Comparison of ENCODE assay signal across 9 mouse cellular contexts in genomic region chr8:70757523-70758307, GRCm38 (mm10). TPM values are rescaled to one million over a fixed set of nuclear protein-coding genes. Genes with fewer than 3 reads are reported as not detected.
DNase-seq lines count a peak whose midpoint lies in the region; ATAC-seq lines count a peak whose summit lies in the region.
"Had no signal": no experiment of that assay in that cellular context is flagged by ENCODE, and none has a peak within 500 bp of the region (broad histone marks: within the 10 kb centered on the region; RNA-seq: fewer than 3 reads in every experiment).

No protein-coding gene starts in this region.

- no peaks in the 10 kb centered on the region for H3K27me3 ChIP-seq in forebrain, embryonic 16.5 days (replicated peaks; ENCODE audit: control insufficient read depth, insufficient read depth, low read length)
- no peaks in the 10 kb centered on the region; the same call in 1 of the 2 replicates for H3K27me3 ChIP-seq in neural tube, embryonic 14.5 days (ENCODE audit: control insufficient read depth, insufficient read depth, low read length)

- ATAC-seq in forebrain, embryonic 16.5 days: no peak
- no peak for ATAC-seq in neural tube, embryonic 14.5 days (ENCODE audit: low read depth)
- ATAC-seq in megakaryocyte progenitor cell, adult 5-6 weeks (replicated peaks; ENCODE audit: poor library complexity): no peak

- H3K36me3 ChIP-seq in forebrain, embryonic 16.5 days (ENCODE audit: control insufficient read depth, insufficient read depth): peaks cover 7% of the 10 kb centered on the region; the same call in 1 of the 2 replicates
- peaks cover 19% of the 10 kb centered on the region; the same call in 1 of the 2 replicates for H3K36me3 ChIP-seq in neural tube, embryonic 14.5 days (ENCODE audit: control insufficient read depth, insufficient read depth, low read length)

- no peak overlapping the region for H3K4me2 ChIP-seq in forebrain, embryonic 16.5 days (ENCODE audit: low read length)
- no peak overlapping the region for H3K4me2 ChIP-seq in neural tube, embryonic 14.5 days (ENCODE audit: low read depth, low read length)

- peak overlapping the region; percentile 69 for H3K27ac ChIP-seq in forebrain, embryonic 16.5 days (ENCODE audit: low read length)
- H3K27ac ChIP-seq in neural tube, embryonic 14.5 days (ENCODE audit: low read depth, low read length): 0 out of 2 replicates have a peak overlapping the region, but pooled peaks have one; percentile 22

- WGBS in forebrain, embryonic 16.5 days: 54% methylated on average over 22 of the region's 22 CpGs
- 61% methylated on average over 22 of the region's 22 CpGs for WGBS in neural tube, embryonic 14.5 days

- H3K4me1 ChIP-seq in forebrain, embryonic 16.5 days (replicated peaks; ENCODE audit: control insufficient read depth, insufficient read depth, low read length): peaks cover 52% of the 10 kb centered on the region
- peaks cover 26% of the 10 kb centered on the region for H3K4me1 ChIP-seq in neural tube, embryonic 14.5 days (ENCODE audit: control insufficient read depth, insufficient read depth, low read length)

- 0 out of 2 replicates have a peak overlapping the region, but pooled peaks have one; percentile 19 for H3K9ac ChIP-seq in forebrain, embryonic 16.5 days (replicated peaks; ENCODE audit: low read depth, low read length)
- H3K9ac ChIP-seq in neural tube, embryonic 14.5 days (replicated peaks; ENCODE audit: low read depth, low read length): no peak overlapping the region

- no peak overlapping the region for H3K4me3 ChIP-seq in forebrain, embryonic 16.5 days (replicated peaks; ENCODE audit: low read length)
- no peak overlapping the region for H3K4me3 ChIP-seq in neural tube, embryonic 14.5 days (ENCODE audit: low read depth, low read length)

- no peaks in the 10 kb centered on the region for H3K9me3 ChIP-seq in forebrain, embryonic 16.5 days (ENCODE audit: control insufficient read depth, low read length)
- H3K9me3 ChIP-seq in neural tube, embryonic 14.5 days (ENCODE audit: control insufficient read depth, low read length): no peaks in the 10 kb centered on the region

- DNase-seq in heart, postnatal 4 days: peak; percentile 52
- no peak for DNase-seq in heart, adult 8-10 months (ENCODE audit: low spot score)
- DNase-seq in spleen, adult 12 weeks (ENCODE audit: low spot score): peak; percentile 5
- no peak for DNase-seq in spleen, postnatal 14 days (ENCODE audit: low spot score in 2 of 2)
- DNase-seq in adipocyte (ENCODE audit: low spot score): peak; percentile 68

RNA-seq across cellular contexts. Expression of gene Mpv17l2, which starts 3.0 kb away (rescaled TPM):
- 10 to 100 TPM; 35.8 to 37.9 TPM for total RNA-seq in heart, postnatal 4 days (2021)
- 10 to 100 TPM; 23.2 to 32.5 (median 27.7) TPM for total RNA-seq in heart, adult 8-10 months (2022)
- polyA plus RNA-seq in forebrain, embryonic 16.5 days (2015; fragmentation: Nextera tagmentation; extraction: Ambion mirVana): 49.3 and 49.8 TPM in 2 replicates
- 36.5 and 41.2 TPM in 2 replicates for polyA plus RNA-seq in neural tube, embryonic 14.5 days (2014; fragmentation: Nextera tagmentation; extraction: Ambion mirVana)
- 37.4 and 41.4 TPM in 2 replicates for total RNA-seq in megakaryocyte progenitor cell, adult 5-6 weeks (2015)
- total RNA-seq in megakaryocyte progenitor cell, adult 5-6 weeks (2017): 10.2 and 10.4 TPM in 2 replicates

RNA-seq across cellular contexts. Expression of gene Rab3a, which starts 3.2 kb away (rescaled TPM):
- 10 to 100 TPM; 27.3 to 28.7 TPM for total RNA-seq in heart, postnatal 4 days (2021)
- total RNA-seq in heart, adult 8-10 months (2022): 10 to 100 TPM; 46.3 to 60.7 (median 50.6) TPM
- 350 and 395 TPM in 2 replicates for polyA plus RNA-seq in forebrain, embryonic 16.5 days (2015; fragmentation: Nextera tagmentation; extraction: Ambion mirVana)
- 570 and 690 TPM in 2 replicates for polyA plus RNA-seq in neural tube, embryonic 14.5 days (2014; fragmentation: Nextera tagmentation; extraction: Ambion mirVana)
- total RNA-seq in megakaryocyte progenitor cell, adult 5-6 weeks (2015): 2.6 and 3.6 TPM in 2 replicates
- total RNA-seq in megakaryocyte progenitor cell, adult 5-6 weeks (2017): 2.1 and 6.6 TPM in 2 replicates

RNA-seq across cellular contexts. Expression of gene Pik3r2, which starts 18.8 kb away (rescaled TPM):
- 10 to 100 TPM; 36.0 to 39.2 TPM for total RNA-seq in heart, postnatal 4 days (2021)
- total RNA-seq in heart, adult 8-10 months (2022): 10 to 100 TPM; 19.3 to 24.1 (median 22.2) TPM
- polyA plus RNA-seq in forebrain, embryonic 16.5 days (2015; fragmentation: Nextera tagmentation; extraction: Ambion mirVana): 145 and 149 TPM in 2 replicates
- 72.2 and 75.6 TPM in 2 replicates for polyA plus RNA-seq in neural tube, embryonic 14.5 days (2014; fragmentation: Nextera tagmentation; extraction: Ambion mirVana)
- total RNA-seq in megakaryocyte progenitor cell, adult 5-6 weeks (2015): 5.7 and 6.0 TPM in 2 replicates
- total RNA-seq in megakaryocyte progenitor cell, adult 5-6 weeks (2017): 18.1 and 18.5 TPM in 2 replicates

RNA-seq across cellular contexts. Expression of gene Pde4c, which starts 34.2 kb away (rescaled TPM):
- total RNA-seq in heart, postnatal 4 days (2021): 1 to 10 TPM in 1 of 2 experiments, under 1 TPM in 1; 0.74 to 1.0 TPM
- 1 to 10 TPM; 1.8 to 3.7 (median 2.4) TPM for total RNA-seq in heart, adult 8-10 months (2022)
- 0.12 and 0.54 TPM in 2 replicates for polyA plus RNA-seq in forebrain, embryonic 16.5 days (2015; fragmentation: Nextera tagmentation; extraction: Ambion mirVana)
- 0.10 and 0.27 TPM in 2 replicates for polyA plus RNA-seq in neural tube, embryonic 14.5 days (2014; fragmentation: Nextera tagmentation; extraction: Ambion mirVana)
- total RNA-seq in megakaryocyte progenitor cell, adult 5-6 weeks (2015): 0.39 TPM in 1 of 2 replicates, not detected in the other
- not detected in 2 replicates for total RNA-seq in megakaryocyte progenitor cell, adult 5-6 weeks (2017)

RNA-seq across cellular contexts. Expression of gene Gm3336, which starts 39.4 kb away (rescaled TPM):
- total RNA-seq in heart, postnatal 4 days (2021): not detected
- total RNA-seq in heart, adult 8-10 months (2022): not detected
- polyA plus RNA-seq in forebrain, embryonic 16.5 days (2015; fragmentation: Nextera tagmentation; extraction: Ambion mirVana): not detected in 2 replicates
- not detected in 2 replicates for polyA plus RNA-seq in neural tube, embryonic 14.5 days (2014; fragmentation: Nextera tagmentation; extraction: Ambion mirVana)
- total RNA-seq in megakaryocyte progenitor cell, adult 5-6 weeks (2015): not detected in 2 replicates
- 0.12 TPM in 1 of 2 replicates, not detected in the other for total RNA-seq in megakaryocyte progenitor cell, adult 5-6 weeks (2017)
- polyA plus RNA-seq: heart, embryonic 16.5 days had no signal

Comparison
In these comparisons a context has a peak if more than half of its experiments do, and no peak if none do; other contexts are left out.
1. DNase-seq: peak in heart, postnatal 4 days (single experiment), spleen, adult 12 weeks (single experiment) and adipocyte (single experiment); none in heart, adult 8-10 months (single experiment) and spleen, postnatal 14 days (0 of 2).